Mouse (Mus musculus): Measurements from ENCODE around the gene Rps17.

DNA sequence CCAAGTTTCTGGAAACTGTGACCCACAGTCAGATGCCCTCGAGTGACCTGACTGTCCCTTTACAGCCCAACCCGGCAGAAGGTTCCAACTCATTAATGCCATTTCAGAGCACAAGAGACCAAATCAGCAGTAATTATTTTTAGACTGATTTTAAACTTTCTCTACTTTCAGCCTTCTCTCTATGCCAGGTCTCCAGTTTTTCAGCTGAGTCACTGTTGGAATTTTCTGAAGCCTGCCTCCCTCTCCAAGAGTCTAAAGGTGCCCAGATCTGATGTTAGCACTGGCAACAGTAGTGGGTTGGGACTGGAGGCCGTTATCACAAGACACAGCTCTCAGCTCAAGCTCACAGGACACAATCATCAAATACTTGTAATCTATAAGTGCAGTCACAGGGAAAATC is 22.9 kb upstream of the Rps17 start:
- no peak for TF ChIP-seq CTCF (conservative IDR thresholded peaks at IDR 0.05; ENCODE audit: insufficient read depth, insufficient read length, low read depth, low read length)
- no peak for TF ChIP-seq POLR2A (IDR thresholded peaks at IDR 0.05; ENCODE audit: low read depth, low read length)

Data from kidney, adult 2 months (tissue).